Mouse (Mus musculus): ENCODE measurements around the gene Tcl1b1. TPM values are rescaled to one million over a fixed set of nuclear protein-coding genes. Genes with fewer than 3 reads are reported as not detected.
"Not testable (repeated sequence)": the region's sequence is repeated elsewhere in the genome, so short reads cannot be mapped to it uniquely, and the experiment has no call there.

Tcl1b1 gene
- polyA plus RNA-seq, 1 experiment = not detected

- no peak overlapping the region for H3K4me3 ChIP-seq
- H3K27me3 ChIP-seq (ENCODE audit: control insufficient read depth, insufficient read depth, insufficient read length) = no peaks in the 10 kb centered on the region
- H3K79me2 ChIP-seq (ENCODE audit: control insufficient read depth, insufficient read depth) = no peaks in the 10 kb centered on the region
- no peak overlapping the region for H3K4me2 ChIP-seq (ENCODE audit: low read depth)
- H3ac ChIP-seq (ENCODE audit: control insufficient read depth, insufficient read length) = no peak overlapping the region
- TF ChIP-seq POLR2AphosphoS2 (IDR thresholded peaks at IDR 0.05; ENCODE audit: insufficient read length, low read depth) = no peak
- no peaks in the 10 kb centered on the region for H3K36me3 ChIP-seq (ENCODE audit: control insufficient read depth, insufficient read depth)
Measured at GRCm38 (mm10) chr12:105173366-105173765, 13.9 kb downstream of the Tcl1b1 start.

GRCm38 (mm10) chr12:105174318-105174717 lies 14.8 kb downstream of the Tcl1b1 start:
- H3K79me2 ChIP-seq (ENCODE audit: control insufficient read depth, insufficient read depth); H3K4me2 ChIP-seq (ENCODE audit: low read depth); H3ac ChIP-seq (ENCODE audit: control insufficient read depth, insufficient read length); H3K27me3 ChIP-seq (ENCODE audit: control insufficient read depth, insufficient read depth, insufficient read length); H3K36me3 ChIP-seq (ENCODE audit: control insufficient read depth, insufficient read depth); H3K4me3 ChIP-seq: not testable (repeated sequence)

- not testable (repeated sequence) for H3K4me2 ChIP-seq (ENCODE audit: low read depth); H3ac ChIP-seq (ENCODE audit: control insufficient read depth, insufficient read length); H3K36me3 ChIP-seq (ENCODE audit: control insufficient read depth, insufficient read depth); H3K27me3 ChIP-seq (ENCODE audit: control insufficient read depth, insufficient read depth, insufficient read length); H3K79me2 ChIP-seq (ENCODE audit: control insufficient read depth, insufficient read depth); H3K4me3 ChIP-seq
Measured at GRCm38 (mm10) chr12:105176044-105176443, 16.6 kb downstream of the Tcl1b1 start, which contains the start of gene Tcl1b5. Gene Tcl1b5 (plus strand): TSS chr12:105176344.

GRCm38 (mm10) chr12:105181040-105181644 lies 21.7 kb downstream of the Tcl1b1 start:
- H3K36me3 ChIP-seq (ENCODE audit: control insufficient read depth, insufficient read depth); H3ac ChIP-seq (ENCODE audit: control insufficient read depth, insufficient read length); H3K4me3 ChIP-seq; H3K79me2 ChIP-seq (ENCODE audit: control insufficient read depth, insufficient read depth); H3K4me2 ChIP-seq (ENCODE audit: low read depth); H3K27me3 ChIP-seq (ENCODE audit: control insufficient read depth, insufficient read depth, insufficient read length): not testable (repeated sequence)

- H3K27me3 ChIP-seq (ENCODE audit: control insufficient read depth, insufficient read depth, insufficient read length); H3K36me3 ChIP-seq (ENCODE audit: control insufficient read depth, insufficient read depth); H3K4me3 ChIP-seq; H3K4me2 ChIP-seq (ENCODE audit: low read depth); H3K79me2 ChIP-seq (ENCODE audit: control insufficient read depth, insufficient read depth); H3ac ChIP-seq (ENCODE audit: control insufficient read depth, insufficient read length): not testable (repeated sequence)
Measured at GRCm38 (mm10) chr12:105188980-105189379, 29.5 kb downstream of the Tcl1b1 start.

- not testable (repeated sequence) for H3K4me2 ChIP-seq (ENCODE audit: low read depth); H3K79me2 ChIP-seq (ENCODE audit: control insufficient read depth, insufficient read depth); H3K36me3 ChIP-seq (ENCODE audit: control insufficient read depth, insufficient read depth); H3ac ChIP-seq (ENCODE audit: control insufficient read depth, insufficient read length); H3K27me3 ChIP-seq (ENCODE audit: control insufficient read depth, insufficient read depth, insufficient read length); H3K4me3 ChIP-seq
Measured at GRCm38 (mm10) chr12:105190743-105191142, 31.3 kb downstream of the Tcl1b1 start, which contains the start of gene Tcl1b3. Gene Tcl1b3 (plus strand): TSS chr12:105191043.

- not testable (repeated sequence) for H3K36me3 ChIP-seq (ENCODE audit: control insufficient read depth, insufficient read depth); H3K79me2 ChIP-seq (ENCODE audit: control insufficient read depth, insufficient read depth); H3K4me3 ChIP-seq; H3ac ChIP-seq (ENCODE audit: control insufficient read depth, insufficient read length); H3K4me2 ChIP-seq (ENCODE audit: low read depth); H3K27me3 ChIP-seq (ENCODE audit: control insufficient read depth, insufficient read depth, insufficient read length)
Measured at GRCm38 (mm10) chr12:105199684-105200497, 40.4 kb downstream of the Tcl1b1 start.

GRCm38 (mm10) chr12:105201657-105202056 lies 42.2 kb downstream of the Tcl1b1 start, which contains the start of gene Tcl1b4:
Gene Tcl1b4 (plus strand): TSS chr12:105201957.
- H3K4me2 ChIP-seq (ENCODE audit: low read depth); H3K27me3 ChIP-seq (ENCODE audit: control insufficient read depth, insufficient read depth, insufficient read length); H3ac ChIP-seq (ENCODE audit: control insufficient read depth, insufficient read length); H3K4me3 ChIP-seq; H3K79me2 ChIP-seq (ENCODE audit: control insufficient read depth, insufficient read depth); H3K36me3 ChIP-seq (ENCODE audit: control insufficient read depth, insufficient read depth): not testable (repeated sequence)

- H3K36me3 ChIP-seq (ENCODE audit: control insufficient read depth, insufficient read depth) = no peaks in the 10 kb centered on the region
- H3K79me2 ChIP-seq (ENCODE audit: control insufficient read depth, insufficient read depth) = no peaks in the 10 kb centered on the region
- TF ChIP-seq SRF (IDR thresholded peaks at IDR 0.05; ENCODE audit: control insufficient read depth, insufficient read length, low read depth) (no peak), TCF3 (IDR thresholded peaks at IDR 0.05; ENCODE audit: insufficient read length, low read depth) (no peak), MYOD1 (IDR thresholded peaks at IDR 0.05; ENCODE audit: control insufficient read depth in 1 of 3, insufficient read length in 2 of 3, low read depth in 2 of 3) (no peak), MYOG (IDR thresholded peaks at IDR 0.05; ENCODE audit: control insufficient read depth in 1 of 3, insufficient read depth in 1 of 3, insufficient read length in 2 of 3, low read depth in 2 of 3) (no peak), POLR2A (IDR thresholded peaks at IDR 0.05; ENCODE audit: insufficient read length, low read depth) (no peak), MAX (IDR thresholded peaks at IDR 0.05; ENCODE audit: low read depth) (no peak), REST (IDR thresholded peaks at IDR 0.05; ENCODE audit: insufficient read depth, insufficient read length) (no peak)
- H3K4me2 ChIP-seq (ENCODE audit: low read depth) = no peak overlapping the region
- no peak overlapping the region for H3ac ChIP-seq (ENCODE audit: control insufficient read depth, insufficient read length)
- H3K4me3 ChIP-seq = no peak overlapping the region
- peaks cover 21% of the 10 kb centered on the region for H3K27me3 ChIP-seq (ENCODE audit: control insufficient read depth, insufficient read depth, insufficient read length)
Measured at GRCm38 (mm10) chr12:105207071-105207470, 47.6 kb downstream of the Tcl1b1 start.

All from myocyte (in vitro differentiated cells).